8 mouse cellular contexts compared by ENCODE assay signal in the genomic region with DNA sequence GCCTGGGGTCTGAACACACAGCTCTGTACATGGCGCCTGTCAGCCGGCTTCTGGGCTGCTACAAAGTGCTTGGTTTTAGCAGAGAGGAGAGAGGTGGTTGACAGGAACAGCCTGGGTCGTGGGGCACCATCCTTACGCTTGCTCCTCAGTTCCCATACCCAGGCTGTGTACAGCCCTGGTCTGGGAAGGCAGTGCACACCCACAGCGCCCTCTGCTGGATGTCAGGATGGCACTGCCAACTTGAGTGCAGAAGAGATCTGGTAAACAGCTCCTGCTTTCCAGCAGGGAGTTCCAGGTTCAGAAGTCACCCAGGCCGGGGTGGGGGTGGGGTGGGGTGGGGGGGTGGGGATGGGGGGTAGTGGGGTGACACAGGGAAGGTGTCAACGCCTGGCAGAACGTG.
A peak's percentile ranks its signal among the peaks of the same experiment; 100 is the strongest.
DNase-seq lines count a peak whose midpoint lies in the region; ATAC-seq and TF ChIP-seq lines count a peak whose summit lies in the region.

No protein-coding gene starts in this region.

- WGBS in heart, embryonic 12.5 days: 13% methylated on average over 8 of the region's 8 CpGs
- WGBS in kidney, adult 2 months: 12% methylated on average over 8 of the region's 8 CpGs
- 12% methylated on average over 8 of the region's 8 CpGs for WGBS in limb, embryonic 10.5 days
- 17% methylated on average over 7 of the region's 8 CpGs for WGBS in stomach, embryonic 15.5 days

- no peak for TF ChIP-seq POLR2A in kidney, adult 2 months (IDR thresholded peaks at IDR 0.05; ENCODE audit: low read depth, low read length)

- peak; percentile 99 for TF ChIP-seq CTCF in kidney, adult 2 months (conservative IDR thresholded peaks at IDR 0.05; ENCODE audit: insufficient read depth, insufficient read length, low read depth, low read length)

- DNase-seq in heart, adult 11 months: peak; percentile 96
- peak; percentile 61 for DNase-seq in embryo, embryonic 11.5 days (ENCODE audit: low read depth, low spot score)
- peak; percentile 87 for DNase-seq in kidney, adult 2 months
- peak; percentile 92 for DNase-seq in limb, embryonic 10.5 days (ENCODE audit: low spot score)
- DNase-seq in natural killer cell, adult 2 months (ENCODE audit: low spot score in 2 of 2): peak; percentile 50 to 59

- H3K4me3 ChIP-seq in heart, embryonic 12.5 days: no peak overlapping the region
- H3K4me3 ChIP-seq in kidney, adult 2 months (ENCODE audit: insufficient read depth, low read depth, low read length): no peak overlapping the region
- no peak overlapping the region for H3K4me3 ChIP-seq in limb, embryonic 10.5 days
- no peak overlapping the region for H3K4me3 ChIP-seq in stomach, embryonic 15.5 days (replicated peaks)

- H3K27me3 ChIP-seq in heart, embryonic 12.5 days (replicated peaks): peaks cover 54% of the 10 kb centered on the region
- no peaks in the 10 kb centered on the region for H3K27me3 ChIP-seq in kidney, adult 2 months (replicated peaks; ENCODE audit: control insufficient read depth, insufficient read depth, low read length)
- H3K27me3 ChIP-seq in limb, embryonic 10.5 days (ENCODE audit: low read depth, poor library complexity, severe bottlenecking): peaks cover 24% of the 10 kb centered on the region
- H3K27me3 ChIP-seq in stomach, embryonic 15.5 days (replicated peaks): no peaks in the 10 kb centered on the region

- H3K4me2 ChIP-seq in heart, embryonic 12.5 days: no peak overlapping the region
- H3K4me2 ChIP-seq in stomach, embryonic 15.5 days: no peak overlapping the region

- no peaks in the 10 kb centered on the region for H3K36me3 ChIP-seq in heart, embryonic 12.5 days
- H3K36me3 ChIP-seq in kidney, adult 2 months (ENCODE audit: control insufficient read depth, insufficient read depth, low read length): no peaks in the 10 kb centered on the region
- H3K36me3 ChIP-seq in limb, embryonic 10.5 days: no peaks in the 10 kb centered on the region
- no peaks in the 10 kb centered on the region for H3K36me3 ChIP-seq in stomach, embryonic 15.5 days

- H3K27ac ChIP-seq in heart, embryonic 12.5 days (ENCODE audit: poor library complexity, severe bottlenecking): no peak overlapping the region
- no peak overlapping the region for H3K27ac ChIP-seq in kidney, adult 2 months (ENCODE audit: insufficient read depth, low read depth, low read length)
- no peak overlapping the region for H3K27ac ChIP-seq in limb, embryonic 10.5 days
- H3K27ac ChIP-seq in stomach, embryonic 15.5 days: no peak overlapping the region

- no peak overlapping the region for H3K9ac ChIP-seq in heart, embryonic 12.5 days
- H3K9ac ChIP-seq in stomach, embryonic 15.5 days: no peak overlapping the region

- no peaks in the 10 kb centered on the region for H3K9me3 ChIP-seq in heart, embryonic 12.5 days (replicated peaks)
- no peaks in the 10 kb centered on the region for H3K9me3 ChIP-seq in limb, embryonic 10.5 days (replicated peaks)
- no peaks in the 10 kb centered on the region for H3K9me3 ChIP-seq in stomach, embryonic 15.5 days

- ATAC-seq in heart, embryonic 12.5 days (ENCODE audit: insufficient number of reproducible peaks, low FRiP score): no peak
- ATAC-seq in granulocyte monocyte progenitor cell, adult 5-6 weeks (replicated peaks; ENCODE audit: poor library complexity, severe bottlenecking): peak; percentile 63
- peak; percentile 57; the same call in 1 of the 2 replicates for ATAC-seq in stomach, embryonic 15.5 days (ENCODE audit: insufficient read depth, low FRiP score, low read depth)

- H3K4me1 ChIP-seq in heart, embryonic 12.5 days (replicated peaks): peaks cover 7% of the 10 kb centered on the region; the same call in 1 of the 2 replicates
- no peaks in the 10 kb centered on the region for H3K4me1 ChIP-seq in kidney, adult 2 months (ENCODE audit: control insufficient read depth, insufficient read depth, low read length)
- peaks cover 35% of the 10 kb centered on the region for H3K4me1 ChIP-seq in limb, embryonic 10.5 days
- H3K4me1 ChIP-seq in stomach, embryonic 15.5 days: no peaks in the 10 kb centered on the region
